Mouse (Mus musculus) cerebellum, postnatal 36 days (tissue): ENCODE measurements around the gene Phyh.
"Not testable (repeated sequence)": the region's sequence is repeated elsewhere in the genome, so short reads cannot be mapped to it uniquely, and the experiment has no call there.

ENCODE experiments used
- DNase-seq, 2 experiments: peaks; one replicate each; pipeline ENCODE4 v3.0.0; 2021 to 2022; ENCODE audit warnings: mixed read lengths in 2 of 2

Gene Phyh

GRCm38 (mm10) chr2:4917326-4918021 lies 1.3 kb upstream of the Phyh start:
- peak; percentile 59 to 75 for DNase-seq

GRCm38 (mm10) chr2:4921019-4921418 lies 2.2 kb downstream of the Phyh start:
- no peak for DNase-seq

GRCm38 (mm10) chr2:4922476-4923164 lies 3.8 kb downstream of the Phyh start:
- no peak for DNase-seq

- DNase-seq = no peak
Observed at GRCm38 (mm10) chr2:4927391-4927790, 8.6 kb downstream of the Phyh start.

- DNase-seq = no peak
Observed at GRCm38 (mm10) chr2:4929230-4929629, 10.4 kb downstream of the Phyh start.

- DNase-seq = no peak
Observed at GRCm38 (mm10) chr2:4934516-4934915, 15.7 kb downstream of the Phyh start.

- no peak for DNase-seq
Observed at GRCm38 (mm10) chr2:4937931-4938330, 19.1 kb downstream of the Phyh start.

GRCm38 (mm10) chr2:4940861-4941260 lies 22.0 kb downstream of the Phyh start:
- no peak for DNase-seq

- not testable (repeated sequence) for DNase-seq
Observed at GRCm38 (mm10) chr2:4949691-4950090, 30.9 kb downstream of the Phyh start.

GRCm38 (mm10) chr2:4950986-4951385 lies 32.2 kb downstream of the Phyh start:
- DNase-seq = no peak

GRCm38 (mm10) chr2:4954216-4954760 lies 35.5 kb downstream of the Phyh start:
- no peak for DNase-seq

- no peak for DNase-seq
Observed at GRCm38 (mm10) chr2:4958039-4958438, 39.2 kb downstream of the Phyh start.

GRCm38 (mm10) chr2:4967806-4968205 lies 49.0 kb downstream of the Phyh start:
- no peak for DNase-seq

- no peak for DNase-seq
Observed at GRCm38 (mm10) chr2:4969083-4969482, 50.3 kb downstream of the Phyh start.

- no peak for DNase-seq
Observed at GRCm38 (mm10) chr2:4975807-4976206, 57.0 kb downstream of the Phyh start, which contains the start of gene Ucma. Gene Ucma (plus strand): TSS chr2:4976122.

- peak; percentile 21 to 22 for DNase-seq
Observed at GRCm38 (mm10) chr2:4978091-4978490, 59.3 kb downstream of the Phyh start.

GRCm38 (mm10) chr2:4983987-4984386 lies 65.2 kb downstream of the Phyh start:
- no peak for DNase-seq

- no peak for DNase-seq
Observed at GRCm38 (mm10) chr2:4985000-4985399, 66.2 kb downstream of the Phyh start.

GRCm38 (mm10) chr2:4986798-4987197 lies 68.0 kb downstream of the Phyh start:
- DNase-seq = no peak

- DNase-seq = no peak
Observed at GRCm38 (mm10) chr2:4987388-4988180, 68.8 kb downstream of the Phyh start.
